Mouse (Mus musculus): Measurements from ENCODE around the gene Nagpa. TPM values are rescaled to one million over a fixed set of nuclear protein-coding genes. Genes with fewer than 3 reads are reported as not detected.

Nagpa gene
- polyA plus RNA-seq, 1 experiment: 59.7 TPM

DNA sequence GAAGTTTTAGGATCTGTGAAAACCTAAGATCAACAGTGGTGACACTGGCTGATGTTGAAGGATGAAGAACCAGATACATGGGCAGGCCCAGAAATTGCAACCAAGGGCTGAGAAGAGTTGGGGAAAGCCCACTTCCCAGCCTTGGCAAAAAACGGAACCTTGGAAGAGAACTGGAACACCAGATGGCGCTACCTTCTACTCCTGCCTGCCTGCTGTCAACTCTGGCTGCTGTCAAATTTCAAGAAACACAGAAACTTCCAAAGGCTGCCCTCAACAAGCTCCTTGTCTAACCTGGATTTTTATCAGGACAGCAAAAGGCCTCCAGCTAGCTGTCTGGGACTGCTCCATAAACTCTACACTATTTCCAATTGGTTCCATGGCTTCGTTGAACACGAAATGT is 1.1 kb downstream of the Nagpa start:
- Histone ChIP-seq H3K4me1 (ENCODE audit: control insufficient read depth, insufficient read depth, low read length) (no peaks in the 10 kb centered on the region; the same call in 1 of the 2 replicates), H3K4me3 (replicated peaks; ENCODE audit: extremely low read depth, low read depth, low read length) (peak overlapping the region; percentile 83)
- DNase-seq: peak; percentile 59
- no peak for TF ChIP-seq POLR2A (IDR thresholded peaks at IDR 0.05; ENCODE audit: borderline replicate concordance, extremely low read depth, low read depth, low read length)
- TF ChIP-seq CTCF (IDR thresholded peaks at IDR 0.05; ENCODE audit: insufficient read depth, low read length): peak; percentile 80
- 11% methylated on average over 4 of the region's 4 CpGs for WGBS

DNA sequence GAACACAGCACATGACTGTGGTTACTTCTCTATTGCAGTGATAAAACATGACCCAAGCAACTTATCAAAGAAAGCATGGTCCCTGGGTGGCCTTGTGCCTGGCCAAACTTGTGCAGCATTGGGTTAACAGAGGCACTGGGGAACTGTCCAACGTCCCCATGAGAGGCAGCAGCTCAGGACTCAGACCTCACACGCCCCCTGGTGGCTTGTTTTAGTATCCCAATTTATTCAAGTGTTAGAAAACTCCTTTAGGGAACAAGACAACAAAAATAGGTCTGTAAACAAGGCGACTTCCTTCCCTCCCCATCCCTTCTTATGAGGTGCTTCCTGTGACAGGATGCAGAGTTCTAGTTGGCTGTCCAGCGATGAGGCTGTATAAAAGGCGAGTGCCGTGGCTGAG is 8.7 kb downstream of the Nagpa start:
- DNase-seq: peak; percentile 34
- TF ChIP-seq POLR2A (IDR thresholded peaks at IDR 0.05; ENCODE audit: borderline replicate concordance, extremely low read depth, low read depth, low read length): no peak
- peak; percentile 73 for TF ChIP-seq CTCF (IDR thresholded peaks at IDR 0.05; ENCODE audit: insufficient read depth, low read length)
- Histone ChIP-seq H3K4me1 (ENCODE audit: control insufficient read depth, insufficient read depth, low read length) (no peaks in the 10 kb centered on the region), H3K4me3 (replicated peaks; ENCODE audit: extremely low read depth, low read depth, low read length) (no peak overlapping the region)
- 20% methylated on average over 6 of the region's 6 CpGs for WGBS

DNA sequence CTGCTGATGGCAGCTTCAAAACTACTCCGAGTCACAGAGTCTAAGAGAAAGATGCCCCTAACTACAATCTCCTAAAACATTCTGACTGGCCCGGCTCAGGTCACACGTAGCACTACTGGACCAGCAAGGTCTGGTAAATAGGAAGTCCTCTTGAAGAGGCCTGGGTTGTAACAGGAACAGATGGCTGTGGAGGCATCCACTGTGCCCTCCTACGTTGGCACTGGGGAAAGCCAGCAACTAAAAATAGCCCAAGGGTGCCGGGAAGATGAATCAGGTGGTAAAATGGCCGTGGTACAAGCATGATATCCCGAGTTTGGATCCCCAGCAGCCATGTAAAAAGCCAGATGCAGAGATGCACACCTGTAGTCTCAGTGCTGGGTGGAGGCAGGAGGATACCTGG is 17.6 kb downstream of the Nagpa start:
- no peak overlapping the region for H3K4me3 ChIP-seq (replicated peaks; ENCODE audit: extremely low read depth, low read depth, low read length)
- no peaks in the 10 kb centered on the region for H3K4me1 ChIP-seq (ENCODE audit: control insufficient read depth, insufficient read depth, low read length)
- DNase-seq: no peak
- TF ChIP-seq CTCF (IDR thresholded peaks at IDR 0.05; ENCODE audit: insufficient read depth, low read length): no peak
- TF ChIP-seq POLR2A (IDR thresholded peaks at IDR 0.05; ENCODE audit: borderline replicate concordance, extremely low read depth, low read depth, low read length): no peak
- WGBS: 46% methylated on average over 7 of the region's 7 CpGs

DNA sequence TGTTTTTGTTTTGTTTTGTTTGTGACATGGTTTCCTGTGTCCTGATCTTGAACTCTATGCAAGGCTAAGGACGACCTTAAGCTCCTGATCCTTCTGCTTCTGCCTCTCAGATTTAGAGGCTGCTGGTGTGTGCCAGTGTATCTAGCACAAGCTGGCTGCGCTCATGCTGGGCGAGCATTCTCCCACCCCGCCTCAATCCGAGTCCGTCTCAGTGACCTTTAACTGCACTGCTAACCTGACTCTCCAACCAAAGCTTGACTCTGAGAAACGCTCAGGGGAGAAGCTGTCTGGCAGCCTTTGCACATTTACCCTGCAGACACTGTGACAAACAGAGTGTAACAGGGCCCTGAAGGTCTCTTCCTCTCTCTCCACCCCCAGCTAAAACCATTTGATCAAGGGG is 18.1 kb downstream of the Nagpa start:
- 39% methylated on average over 7 of the region's 7 CpGs for WGBS
- TF ChIP-seq POLR2A (IDR thresholded peaks at IDR 0.05; ENCODE audit: borderline replicate concordance, extremely low read depth, low read depth, low read length) (no peak), CTCF (IDR thresholded peaks at IDR 0.05; ENCODE audit: insufficient read depth, low read length) (no peak)
- DNase-seq: no peak
- Histone ChIP-seq H3K4me3 (replicated peaks; ENCODE audit: extremely low read depth, low read depth, low read length) (no peak overlapping the region), H3K4me1 (ENCODE audit: control insufficient read depth, insufficient read depth, low read length) (no peaks in the 10 kb centered on the region)

DNA sequence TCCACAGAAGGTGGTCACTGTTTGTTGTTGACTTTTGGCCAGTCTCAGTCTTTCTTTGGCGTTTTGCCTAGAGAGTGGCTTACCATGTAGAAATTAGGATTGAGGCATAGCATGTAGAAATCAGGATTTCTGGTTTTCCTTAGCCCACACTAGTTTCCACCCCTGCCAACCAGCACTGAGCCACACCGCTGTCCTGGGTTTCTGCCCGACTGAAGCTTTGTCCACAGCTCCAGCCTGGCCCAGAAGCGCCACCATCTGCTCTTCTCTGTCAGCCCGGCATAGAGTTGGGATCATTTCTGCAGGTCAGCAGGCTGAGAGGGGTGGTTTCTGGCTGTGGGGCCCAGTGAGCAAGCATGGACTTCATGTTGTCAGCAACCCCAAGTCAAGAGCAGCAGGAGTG is 18.9 kb downstream of the Nagpa start:
- TF ChIP-seq CTCF (IDR thresholded peaks at IDR 0.05; ENCODE audit: insufficient read depth, low read length): no peak
- no peak for TF ChIP-seq POLR2A (IDR thresholded peaks at IDR 0.05; ENCODE audit: borderline replicate concordance, extremely low read depth, low read depth, low read length)
- WGBS: 74% methylated on average over 5 of the region's 5 CpGs

DNA sequence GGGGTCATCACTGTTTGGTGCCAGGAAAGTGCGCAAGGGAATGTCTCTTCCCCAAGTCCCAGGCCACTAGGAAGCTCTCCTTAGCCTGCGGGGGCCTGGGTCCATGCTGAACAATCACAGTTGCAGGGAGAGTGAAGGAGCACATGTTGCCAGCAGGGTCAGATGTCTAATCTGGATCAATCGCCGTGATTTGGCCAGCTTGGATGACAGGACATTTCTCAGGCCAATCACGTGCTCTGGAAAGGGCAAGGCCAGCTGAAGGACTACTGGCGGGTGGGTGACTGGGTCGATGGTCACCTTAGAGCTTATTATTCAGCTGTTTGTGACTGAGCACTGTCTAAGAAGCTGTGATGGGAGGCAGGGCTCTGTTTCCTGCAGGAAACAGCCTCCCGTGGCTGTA is 19.7 kb downstream of the Nagpa start:
- DNase-seq: no peak
- H3K4me3 ChIP-seq (replicated peaks; ENCODE audit: extremely low read depth, low read depth, low read length): no peak overlapping the region
- no peaks in the 10 kb centered on the region for H3K4me1 ChIP-seq (ENCODE audit: control insufficient read depth, insufficient read depth, low read length)
- TF ChIP-seq CTCF (IDR thresholded peaks at IDR 0.05; ENCODE audit: insufficient read depth, low read length) (no peak), POLR2A (IDR thresholded peaks at IDR 0.05; ENCODE audit: borderline replicate concordance, extremely low read depth, low read depth, low read length) (no peak)
- 45% methylated on average over 8 of the region's 8 CpGs for WGBS

More for the DNA sequence above, 18.9 kb downstream of the Nagpa start:
- DNase-seq: no peak
- Histone ChIP-seq H3K4me1 (ENCODE audit: control insufficient read depth, insufficient read depth, low read length) (no peaks in the 10 kb centered on the region), H3K4me3 (replicated peaks; ENCODE audit: extremely low read depth, low read depth, low read length) (no peak overlapping the region)

DNA sequence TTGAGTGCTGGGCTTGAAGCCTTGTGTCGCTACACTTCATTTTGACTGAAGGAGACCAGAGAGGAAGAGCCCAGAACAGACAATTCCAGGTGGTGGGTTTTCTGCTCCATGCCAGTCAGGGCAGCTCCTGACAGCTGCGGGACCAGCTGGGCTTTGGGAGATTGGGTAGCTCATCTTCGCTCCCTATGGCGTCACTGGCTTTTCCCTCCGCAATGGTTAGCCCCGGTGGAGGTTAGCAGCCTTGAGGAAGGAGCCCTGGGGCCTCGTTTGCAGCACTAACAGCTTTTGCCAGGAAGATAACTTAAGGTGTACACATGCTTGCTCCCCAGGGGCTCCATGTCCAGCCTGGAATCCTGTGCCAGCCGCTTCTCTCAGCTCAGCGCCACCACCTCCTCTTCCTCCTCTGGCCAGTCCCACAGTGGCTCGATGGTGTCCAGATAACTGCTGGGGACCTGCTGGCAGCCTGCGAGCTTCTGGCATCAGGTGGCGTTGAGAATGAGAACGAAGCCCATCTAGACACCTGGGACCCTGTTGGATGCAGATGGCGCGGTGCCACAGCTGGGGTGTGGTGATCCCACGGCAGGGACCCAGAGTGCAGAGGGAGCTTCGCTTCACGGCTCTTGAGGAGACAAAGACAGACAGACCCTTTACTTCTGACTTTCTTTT is 20.4 kb downstream of the Nagpa start:
- TF ChIP-seq POLR2A (IDR thresholded peaks at IDR 0.05; ENCODE audit: borderline replicate concordance, extremely low read depth, low read depth, low read length): no peak
- no peak for TF ChIP-seq CTCF (IDR thresholded peaks at IDR 0.05; ENCODE audit: insufficient read depth, low read length)
- DNase-seq: no peak
- Histone ChIP-seq H3K4me1 (ENCODE audit: control insufficient read depth, insufficient read depth, low read length) (no peaks in the 10 kb centered on the region), H3K4me3 (replicated peaks; ENCODE audit: extremely low read depth, low read depth, low read length) (no peak overlapping the region)
- 78% methylated on average over 18 of the region's 18 CpGs for WGBS

DNA sequence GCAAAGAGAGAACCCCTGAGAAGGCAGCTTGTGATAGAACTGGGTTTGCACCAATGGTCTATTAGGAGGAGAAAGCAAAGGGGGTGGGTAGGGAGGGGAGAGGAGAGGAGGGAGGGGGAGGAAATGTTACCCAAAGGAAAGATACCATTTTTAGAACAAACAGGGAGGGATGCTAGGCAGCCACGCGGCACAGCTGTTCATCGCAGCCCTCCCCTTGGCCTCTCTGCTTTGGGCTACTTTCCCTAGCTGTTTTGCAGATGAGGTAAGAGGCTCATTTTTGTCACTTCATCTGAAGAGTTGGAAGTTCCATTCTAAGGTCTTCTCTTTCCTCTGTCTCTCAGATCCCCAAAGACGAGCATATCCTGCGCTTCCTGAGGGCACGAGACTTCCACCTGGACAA is 31.2 kb downstream of the Nagpa start:
- Histone ChIP-seq H3K4me3 (replicated peaks; ENCODE audit: extremely low read depth, low read depth, low read length) (no peak overlapping the region), H3K4me1 (ENCODE audit: control insufficient read depth, insufficient read depth, low read length) (no peaks in the 10 kb centered on the region)
- DNase-seq: no peak
- WGBS: 73% methylated on average over 6 of the region's 6 CpGs
- TF ChIP-seq CTCF (IDR thresholded peaks at IDR 0.05; ENCODE audit: insufficient read depth, low read length): no peak
- TF ChIP-seq POLR2A (IDR thresholded peaks at IDR 0.05; ENCODE audit: borderline replicate concordance, extremely low read depth, low read depth, low read length): no peak

DNA sequence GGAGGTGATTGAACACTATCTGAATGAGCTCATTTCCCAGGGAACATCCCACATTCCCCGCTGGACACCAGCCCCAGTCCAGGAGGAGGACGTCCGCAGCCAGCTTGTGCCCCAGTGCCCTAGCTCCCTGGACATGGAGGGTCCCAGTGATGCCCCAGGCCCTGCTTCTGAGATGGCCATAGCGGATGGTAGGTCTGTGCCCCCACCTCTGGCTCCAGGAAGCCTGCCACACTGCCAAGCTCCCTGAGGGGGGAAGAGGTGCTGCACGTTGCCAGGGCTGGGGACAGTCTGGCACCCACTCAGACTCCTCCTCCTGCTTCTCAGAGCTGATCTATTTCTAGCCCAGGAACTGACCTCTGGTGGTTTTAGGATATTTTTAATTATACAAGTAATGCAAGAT is 35.0 kb downstream of the Nagpa start:
- Histone ChIP-seq H3K4me1 (ENCODE audit: control insufficient read depth, insufficient read depth, low read length) (no peaks in the 10 kb centered on the region), H3K4me3 (replicated peaks; ENCODE audit: extremely low read depth, low read depth, low read length) (no peak overlapping the region)
- no peak for TF ChIP-seq CTCF (IDR thresholded peaks at IDR 0.05; ENCODE audit: insufficient read depth, low read length)
- TF ChIP-seq POLR2A (IDR thresholded peaks at IDR 0.05; ENCODE audit: borderline replicate concordance, extremely low read depth, low read depth, low read length): no peak
- 44% methylated on average over 5 of the region's 5 CpGs for WGBS
- no peak for DNase-seq

DNA sequence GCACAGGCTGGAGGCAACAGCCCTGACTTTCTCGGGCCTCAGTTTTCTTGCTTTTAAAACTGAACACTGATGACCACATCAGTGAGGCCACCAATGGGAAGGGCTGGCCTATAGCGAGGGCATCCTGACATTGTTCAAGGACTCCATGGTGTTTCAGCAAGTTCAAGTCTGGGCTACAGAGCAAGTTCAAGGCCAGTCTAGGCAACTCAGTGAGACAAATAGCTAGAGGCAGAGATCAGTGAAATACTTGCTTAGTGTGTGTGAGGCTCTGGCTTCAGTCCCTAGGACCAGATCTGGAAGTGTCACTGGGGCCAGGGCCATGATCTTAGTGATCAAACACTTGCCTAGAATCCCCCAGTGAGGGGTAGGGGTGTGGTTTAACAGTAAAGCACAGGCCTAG is 35.8 kb downstream of the Nagpa start:
- no peaks in the 10 kb centered on the region for H3K4me1 ChIP-seq (ENCODE audit: control insufficient read depth, insufficient read depth, low read length)
- no peak for DNase-seq
- H3K4me3 ChIP-seq (replicated peaks; ENCODE audit: extremely low read depth, low read depth, low read length): no peak overlapping the region
- 84% methylated on average over 2 of the region's 2 CpGs for WGBS
- TF ChIP-seq CTCF (IDR thresholded peaks at IDR 0.05; ENCODE audit: insufficient read depth, low read length) (no peak), POLR2A (IDR thresholded peaks at IDR 0.05; ENCODE audit: borderline replicate concordance, extremely low read depth, low read depth, low read length) (no peak)

Measured in lung, adult 2 months (tissue).